ENCODE assay signal across 10 mouse cellular contexts in genomic region chr5:30667686-30668085, GRCm38 (mm10). TPM values are rescaled to one million over a fixed set of nuclear protein-coding genes. Genes with fewer than 3 reads are reported as not detected.
DNase-seq lines count a peak whose midpoint lies in the region; ATAC-seq lines count a peak whose summit lies in the region.
"Had no signal": no experiment of that assay in that cellular context is flagged by ENCODE, and none has a peak within 500 bp of the region (broad histone marks: within the 10 kb centered on the region; RNA-seq: fewer than 3 reads in every experiment).

No protein-coding gene starts in this region.

- no peak for ATAC-seq in erythroblast, adult 5-6 weeks (replicated peaks; ENCODE audit: low FRiP score, poor library complexity, severe bottlenecking)
- no peak for ATAC-seq in forebrain, embryonic 14.5 days
- no peak for ATAC-seq in liver, embryonic 15.5 days (ENCODE audit: insufficient read depth)

- H3K4me1 ChIP-seq in erythroblast, embryonic 14.5 days (ENCODE audit: control insufficient read depth): peaks cover 40% of the 10 kb centered on the region
- peaks cover 7% of the 10 kb centered on the region for H3K4me1 ChIP-seq in forebrain, embryonic 14.5 days (ENCODE audit: control insufficient read depth, insufficient read depth, low read length)
- H3K4me1 ChIP-seq in liver, embryonic 15.5 days (replicated peaks): peaks cover 38% of the 10 kb centered on the region

- no peaks in the 10 kb centered on the region for H3K9me3 ChIP-seq in erythroblast, embryonic 14.5 days (ENCODE audit: control insufficient read depth, low read length)
- H3K9me3 ChIP-seq in forebrain, embryonic 14.5 days (replicated peaks; ENCODE audit: control insufficient read depth, low read length): no peaks in the 10 kb centered on the region
- no peaks in the 10 kb centered on the region for H3K9me3 ChIP-seq in liver, embryonic 15.5 days (replicated peaks)

- WGBS in forebrain, embryonic 14.5 days: 0% methylated on average over 3 of the region's 3 CpGs
- WGBS in liver, embryonic 15.5 days (ENCODE audit: insufficient replicate concordance): under 1% methylated on average over 3 of the region's 3 CpGs

- no peaks in the 10 kb centered on the region for H3K27me3 ChIP-seq in erythroblast, embryonic 14.5 days (ENCODE audit: control insufficient read depth)
- H3K27me3 ChIP-seq in forebrain, embryonic 14.5 days (replicated peaks; ENCODE audit: control insufficient read depth, insufficient read depth, low read length): no peaks in the 10 kb centered on the region
- H3K27me3 ChIP-seq in liver, embryonic 15.5 days: no peaks in the 10 kb centered on the region

- peaks cover 53% of the 10 kb centered on the region for H3K36me3 ChIP-seq in erythroblast, embryonic 14.5 days (ENCODE audit: control insufficient read depth)
- peaks cover 21% of the 10 kb centered on the region for H3K36me3 ChIP-seq in forebrain, embryonic 14.5 days (ENCODE audit: control insufficient read depth, insufficient read depth, low read length)
- H3K36me3 ChIP-seq in liver, embryonic 15.5 days (replicated peaks): peaks cover 50% of the 10 kb centered on the region

- H3K4me2 ChIP-seq in forebrain, embryonic 14.5 days (ENCODE audit: low read length): peak overlapping the region; percentile 77
- H3K4me2 ChIP-seq in liver, embryonic 15.5 days: peak overlapping the region; percentile 80

- H3K27ac ChIP-seq in forebrain, embryonic 14.5 days (ENCODE audit: low read depth, low read length): no peak overlapping the region
- H3K27ac ChIP-seq in liver, embryonic 15.5 days (replicated peaks): peak overlapping the region; percentile 89

- H3K4me3 ChIP-seq in erythroblast, embryonic 14.5 days (replicated peaks): peak overlapping the region; percentile 79
- H3K4me3 ChIP-seq in forebrain, embryonic 14.5 days (ENCODE audit: low read depth, low read length): peak overlapping the region; percentile 80
- peak overlapping the region; percentile 96 for H3K4me3 ChIP-seq in liver, embryonic 15.5 days (replicated peaks)

- DNase-seq in 416B (ENCODE audit: low read depth): peak; percentile 34
- no peak for DNase-seq in forebrain, embryonic 14.5 days (ENCODE audit: low spot score)
- DNase-seq in Muller cell, postnatal 12 days (ENCODE audit: inconsistent ontology term): no peak
- DNase-seq in cerebellum, postnatal 4 days (ENCODE audit: low spot score in 2 of 2): no peak
- no peak for DNase-seq in right cerebral cortex, postnatal 14 days
- DNase-seq: cerebellum, postnatal 25 days; left cerebral cortex, postnatal 4 days had no signal

- H3K9ac ChIP-seq in forebrain, embryonic 14.5 days (ENCODE audit: low read length): peak overlapping the region; percentile 79
- H3K9ac ChIP-seq in liver, embryonic 15.5 days: peak overlapping the region; percentile 98

RNA-seq across cellular contexts. Expression of gene Cenpa, which starts 1.1 kb away (rescaled TPM):
- 68.1 and 83.8 TPM in 2 replicates for polyA plus RNA-seq in erythroblast, embryonic 14.5 days (2012)
- total RNA-seq in erythroblast, adult 5-6 weeks (2015; ENCODE audit: low replicate concordance): 79.8 and 117 TPM in 2 replicates
- 67.2 and 74.4 TPM in 2 replicates for total RNA-seq in erythroblast, adult 5-6 weeks (2017; ENCODE audit: low replicate concordance)
- polyA plus RNA-seq in forebrain, embryonic 14.5 days (2014; fragmentation: Nextera tagmentation; extraction: Ambion mirVana): 147 and 206 TPM in 2 replicates
- 180 and 194 TPM in 2 replicates for polyA plus RNA-seq in liver, embryonic 15.5 days (2015; fragmentation: Nextera tagmentation; extraction: Ambion mirVana)

RNA-seq across cellular contexts. Expression of gene Slc35f6, which starts 20.0 kb away (rescaled TPM):
- polyA plus RNA-seq in erythroblast, embryonic 14.5 days (2012): 0.45 and 0.55 TPM in 2 replicates
- 4.4 and 16.7 TPM in 2 replicates for total RNA-seq in erythroblast, adult 5-6 weeks (2015; ENCODE audit: low replicate concordance)
- 3.3 and 5.7 TPM in 2 replicates for total RNA-seq in erythroblast, adult 5-6 weeks (2017; ENCODE audit: low replicate concordance)
- 33.6 and 35.1 TPM in 2 replicates for polyA plus RNA-seq in forebrain, embryonic 14.5 days (2014; fragmentation: Nextera tagmentation; extraction: Ambion mirVana)
- polyA plus RNA-seq in liver, embryonic 15.5 days (2015; fragmentation: Nextera tagmentation; extraction: Ambion mirVana): 10.7 and 11.6 TPM in 2 replicates

RNA-seq across cellular contexts. Expression of gene Dpysl5, which starts 43.7 kb away (rescaled TPM):
- polyA plus RNA-seq in erythroblast, embryonic 14.5 days (2012): 0.01 TPM in 1 of 2 replicates, not detected in the other
- total RNA-seq in erythroblast, adult 5-6 weeks (2015; ENCODE audit: low replicate concordance): not detected in 2 replicates
- total RNA-seq in erythroblast, adult 5-6 weeks (2017; ENCODE audit: low replicate concordance): 0.09 TPM in 1 of 2 replicates, not detected in the other
- polyA plus RNA-seq in forebrain, embryonic 14.5 days (2014; fragmentation: Nextera tagmentation; extraction: Ambion mirVana): 152 and 207 TPM in 2 replicates
- 0.29 and 0.52 TPM in 2 replicates for polyA plus RNA-seq in liver, embryonic 15.5 days (2015; fragmentation: Nextera tagmentation; extraction: Ambion mirVana)

Comparison
In these comparisons a context has a peak if more than half of its experiments do, and no peak if none do; other contexts are left out.
1. RNA of gene Dpysl5, which starts 43.7 kb away (polyA plus RNA-seq): 152 to 207 TPM in forebrain, embryonic 14.5 days; 0.29 to 0.52 TPM in liver, embryonic 15.5 days and 0.01 TPM in erythroblast, embryonic 14.5 days; every median in the first group is over 100 times any median in the second.
2. Peak in every context shown above with its lines, with median percentiles within 50 percentile points of each other: H3K4me3 ChIP-seq.